Mouse (Mus musculus) embryonic facial prominence, embryonic 13.5 days (tissue): ENCODE data around the gene Taf4. TPM values are rescaled to one million over a fixed set of nuclear protein-coding genes. Genes with fewer than 3 reads are reported as not detected.

Experiments used
- ATAC-seq: fragments of 200-750 bp; cut with Nextera tagmentation; 2 replicates; pipeline ENCODE4 v1.8.0; 2017; ENCODE audit warnings: low read depth; ENCODE audit not compliant: insufficient number of reproducible peaks, insufficient read depth, low FRiP score, low TSS enrichment
- H3K27ac ChIP-seq: fragments of 300-500 bp; sonication (generic); 2 replicates; pipeline ENCODE4 v1.5.1; 2015; ENCODE audit warnings: moderate library complexity, mild to moderate bottlenecking, inconsistent platforms
- H3K27me3 ChIP-seq: fragments of 300-500 bp; sonication (generic); 2 replicates; pipeline ENCODE4 v1.6.1; 2015; ENCODE audit warnings: mild to moderate bottlenecking, inconsistent platforms
- H3K36me3 ChIP-seq: fragments of 300-500 bp; sonication (generic); 2 replicates; pipeline ENCODE4 v1.6.1; 2015; ENCODE audit warnings: mild to moderate bottlenecking, inconsistent platforms
- H3K4me1 ChIP-seq: fragments of 300-500 bp; sonication (generic); 2 replicates; pipeline ENCODE4 v1.6.1; 2015; ENCODE audit warnings: inconsistent platforms
- H3K4me2 ChIP-seq: fragments of 300-500 bp; sonication (generic); 2 replicates; pipeline ENCODE4 v1.6.1; 2015; ENCODE audit warnings: moderate library complexity, mild to moderate bottlenecking, inconsistent platforms
- H3K4me3 ChIP-seq: fragments of 300-500 bp; sonication (generic); 2 replicates; pipeline ENCODE4 v1.5.1; 2015; ENCODE audit warnings: mild to moderate bottlenecking, inconsistent platforms
- H3K9ac ChIP-seq: fragments of 300-500 bp; sonication (generic); 2 replicates; pipeline ENCODE4 v1.6.1; 2015; ENCODE audit warnings: mild to moderate bottlenecking, inconsistent platforms
- H3K9me3 ChIP-seq: fragments of 300-500 bp; sonication (generic); 2 replicates; pipeline ENCODE4 v1.6.1; 2016; ENCODE audit warnings: inconsistent platforms
- WGBS: fragments of 180-500 bp; shearing (Covaris S2); methylation state at CpG from one replicate; pipeline ENCODE4 v1.1.7; 2015; ENCODE audit warnings: mixed read lengths; 5-methylcytosine and 5-hydroxymethylcytosine counted together
- polyA plus RNA-seq: library from polyadenylated mRNA; unstranded; fragments of >200 nt; fragmentation: Nextera tagmentation; extraction: Ambion mirVana; gene quantifications from 2 replicates; pipeline ENCODE4 v1.2.1, GENCODE M21; 2015

The Taf4 gene
- polyA plus RNA-seq, 1 experiment from 2014 or later, result 3.7 TPM

DNA sequence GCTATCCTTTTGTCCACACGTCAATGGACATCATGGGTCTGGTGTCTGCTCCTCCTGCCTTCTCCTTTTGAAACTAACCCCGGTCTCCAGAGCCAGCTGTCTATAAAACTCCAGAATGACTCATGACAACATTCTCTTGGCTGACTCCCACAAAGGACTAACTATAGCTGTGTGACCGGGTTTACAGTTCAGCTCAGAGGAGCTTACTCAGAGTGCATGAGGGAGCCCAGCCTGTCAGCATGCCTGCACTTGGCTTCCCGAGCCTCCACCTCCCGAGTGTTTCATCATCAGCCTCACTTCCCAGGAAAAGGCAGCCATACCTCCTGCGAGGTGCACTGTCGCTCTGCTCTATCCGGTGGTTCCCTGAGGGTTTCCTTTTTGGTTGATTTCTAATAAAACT is 3.4 kb upstream of the Taf4 start:
- H3K36me3 ChIP-seq, result no peaks in the 10 kb centered on the region
- ATAC-seq, result no peak
- no peaks in the 10 kb centered on the region for H3K9me3 ChIP-seq
- no peak overlapping the region for H3K9ac ChIP-seq
- H3K27me3 ChIP-seq, result no peaks in the 10 kb centered on the region
- H3K4me2 ChIP-seq, result no peak overlapping the region
- no peak overlapping the region for H3K4me3 ChIP-seq
- no peak overlapping the region for H3K27ac ChIP-seq
- peaks cover 17% of the 10 kb centered on the region for H3K4me1 ChIP-seq
- WGBS, result 74% methylated on average over 8 of the region's 8 CpGs

DNA sequence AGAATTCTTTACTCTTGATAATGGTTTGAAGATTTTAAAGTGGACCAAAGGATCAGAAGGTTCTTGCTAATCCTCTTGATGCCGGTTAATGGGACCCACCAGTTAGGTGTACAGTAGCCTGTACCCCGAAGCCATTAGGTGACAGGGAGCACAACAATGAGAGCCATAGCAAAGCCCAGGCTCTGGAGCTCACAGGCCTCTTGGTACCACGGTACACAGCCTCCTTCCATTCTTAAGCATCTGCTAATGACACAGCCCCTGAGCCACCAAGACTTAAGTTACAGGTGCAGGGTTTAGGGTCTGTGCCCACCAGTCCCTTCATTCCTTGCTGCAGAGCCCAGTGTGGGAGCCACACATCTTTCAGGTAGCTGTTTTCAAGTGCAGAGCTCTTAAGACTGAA is 1.8 kb upstream of the Taf4 start:
- Histone ChIP-seq H3K27me3 (no peaks in the 10 kb centered on the region), H3K4me3 (no peak overlapping the region), H3K27ac (no peak overlapping the region), H3K9me3 (no peaks in the 10 kb centered on the region), H3K9ac (no peak overlapping the region), H3K4me1 (peaks cover 31% of the 10 kb centered on the region), H3K36me3 (no peaks in the 10 kb centered on the region), H3K4me2 (peak overlapping the region; percentile 60; the same call in 1 of the 2 replicates)
- WGBS, result 66% methylated on average over 3 of the region's 3 CpGs
- no peak for ATAC-seq

DNA sequence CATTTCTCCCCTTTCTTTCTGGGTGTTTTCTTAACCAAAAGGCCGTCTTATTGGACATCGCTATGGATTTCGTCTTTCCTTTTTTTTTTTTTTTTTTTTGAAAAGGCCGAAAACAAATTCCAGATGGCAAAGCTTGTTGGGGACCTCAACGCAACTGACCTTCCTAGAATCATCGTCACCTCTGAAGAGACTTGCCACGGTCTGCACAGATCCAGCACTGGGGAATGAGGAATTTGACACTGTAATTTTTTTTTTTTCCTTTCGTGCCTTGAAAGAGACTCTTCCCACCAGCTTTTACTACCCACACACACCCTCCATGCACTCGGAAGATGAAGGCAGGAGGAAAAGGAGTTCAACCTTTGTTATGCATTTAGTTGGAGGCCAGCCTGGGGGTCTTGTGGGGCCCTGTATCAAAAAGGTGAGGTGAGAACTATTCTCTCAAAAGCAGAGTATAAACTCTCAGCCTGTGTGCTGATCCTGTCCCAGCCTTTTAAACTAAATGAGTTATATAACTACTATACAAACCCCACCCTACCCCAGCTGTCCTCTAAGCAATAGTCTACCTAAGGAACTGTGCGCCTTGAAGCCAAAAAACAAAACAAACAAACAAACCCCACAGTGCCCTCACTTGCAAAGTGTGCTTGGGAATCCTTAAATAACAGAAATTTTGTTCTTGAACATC is 1.0 kb upstream of the Taf4 start:
- H3K4me1 ChIP-seq, result peaks cover 39% of the 10 kb centered on the region
- peak overlapping the region; percentile 96 for H3K27ac ChIP-seq
- peak overlapping the region; percentile 60 for H3K4me2 ChIP-seq
- H3K4me3 ChIP-seq, result peak overlapping the region; percentile 81
- no peaks in the 10 kb centered on the region for H3K9me3 ChIP-seq
- 4% methylated on average over 10 of the region's 10 CpGs for WGBS
- no peaks in the 10 kb centered on the region for H3K27me3 ChIP-seq
- ATAC-seq, result no peak
- peak overlapping the region; percentile 94 for H3K9ac ChIP-seq
- H3K36me3 ChIP-seq, result no peaks in the 10 kb centered on the region

DNA sequence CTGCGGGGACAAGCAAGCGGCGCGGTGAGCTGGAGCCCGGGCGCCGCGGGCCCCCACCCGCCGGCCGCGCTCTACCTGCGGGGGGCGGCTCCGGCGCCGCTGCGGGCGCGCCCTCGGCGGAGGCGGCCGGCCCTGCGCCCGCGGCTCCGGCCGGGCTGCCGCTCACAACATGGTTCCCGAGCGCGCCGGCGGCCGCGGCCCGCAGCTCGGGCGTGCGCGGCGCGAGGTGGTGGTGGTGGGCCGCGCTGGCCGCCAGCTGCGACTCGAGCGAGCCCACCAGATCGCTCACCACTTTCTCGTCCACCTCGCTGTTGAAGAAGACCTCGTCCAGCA is 185 bp downstream of the Taf4 start:
- H3K27me3 ChIP-seq, result no peaks in the 10 kb centered on the region
- peak overlapping the region; percentile 81 for H3K4me3 ChIP-seq
- no peaks in the 10 kb centered on the region for H3K36me3 ChIP-seq
- peak overlapping the region; percentile 96 for H3K27ac ChIP-seq
- H3K9ac ChIP-seq, result peak overlapping the region; percentile 94
- H3K4me1 ChIP-seq, result peaks cover 48% of the 10 kb centered on the region
- H3K4me2 ChIP-seq, result peak overlapping the region; percentile 100
- no peaks in the 10 kb centered on the region for H3K9me3 ChIP-seq
- 0 out of 2 replicates have a peak, but pooled peaks have one; percentile 27 for ATAC-seq
- WGBS, result 0% methylated on average over 28 of the region's 54 CpGs

DNA sequence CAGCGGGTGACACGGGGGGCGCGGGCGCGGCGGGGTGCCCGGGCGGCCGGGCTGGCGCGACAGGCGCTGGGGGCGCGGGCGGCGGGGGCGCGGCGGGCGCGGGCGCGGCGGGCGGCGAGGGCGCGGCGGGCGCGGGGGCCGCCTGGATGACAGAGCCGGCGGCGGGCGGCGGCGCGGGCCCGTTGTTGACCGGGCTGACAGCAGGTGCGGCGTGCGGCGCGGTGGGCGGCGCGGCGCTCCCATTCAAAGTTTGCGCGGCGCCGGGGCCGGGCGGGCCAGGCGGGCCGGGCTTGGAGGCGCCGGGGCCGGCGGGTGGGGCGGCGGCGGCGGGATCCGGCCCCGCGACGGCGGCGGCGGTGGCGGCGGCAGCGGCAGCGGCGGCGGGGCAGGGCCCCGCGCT is 595 bp downstream of the Taf4 start:
- ATAC-seq, result no peak
- H3K4me1 ChIP-seq, result peaks cover 49% of the 10 kb centered on the region
- H3K36me3 ChIP-seq, result no peaks in the 10 kb centered on the region
- H3K4me2 ChIP-seq, result peak overlapping the region; percentile 100
- no peaks in the 10 kb centered on the region for H3K9me3 ChIP-seq
- 0% methylated on average over 3 of the region's 82 CpGs for WGBS
- no peak overlapping the region for H3K27ac ChIP-seq
- peak overlapping the region; percentile 81 for H3K4me3 ChIP-seq
- H3K9ac ChIP-seq, result peak overlapping the region; percentile 94
- H3K27me3 ChIP-seq, result no peaks in the 10 kb centered on the region

DNA sequence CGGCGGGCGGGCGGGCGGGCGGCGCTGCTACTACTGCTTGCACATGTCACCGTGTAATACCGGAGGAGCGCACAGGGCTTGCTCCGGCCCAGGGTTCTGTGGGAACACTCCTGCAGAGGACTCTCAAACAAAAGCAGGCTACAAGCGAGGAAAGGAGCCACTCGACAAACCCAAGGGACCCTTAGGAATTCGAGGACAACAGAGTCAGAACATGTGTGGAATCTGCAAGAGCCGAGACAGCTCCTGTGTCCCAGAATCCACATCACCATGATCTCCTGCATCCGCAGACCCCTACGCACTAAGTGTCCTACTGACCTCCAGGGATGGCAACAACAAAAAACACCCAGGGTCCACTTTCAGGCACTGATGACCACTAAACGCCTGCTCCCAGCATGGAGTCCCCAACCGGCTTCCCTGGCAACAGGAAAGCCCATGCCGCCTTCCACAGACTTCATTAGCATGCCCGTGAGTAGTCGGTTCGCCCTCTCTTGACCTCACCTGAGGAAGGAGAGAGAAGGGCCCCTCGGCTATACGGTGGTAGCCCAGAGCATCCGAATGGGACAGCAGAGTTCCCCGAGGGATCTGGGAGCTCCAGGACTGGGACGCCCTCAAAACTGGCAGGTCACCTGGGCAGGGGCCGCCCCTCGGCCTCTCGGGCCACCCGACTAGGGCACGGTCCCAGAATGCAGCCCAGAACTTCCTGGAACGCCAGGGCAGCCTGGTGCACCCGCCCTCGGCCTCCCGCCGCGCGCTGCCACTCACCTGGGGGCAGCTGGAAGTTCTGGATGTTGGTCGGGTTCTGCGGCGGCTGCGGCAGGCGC is 1.6 kb downstream of the Taf4 start:
- Histone ChIP-seq H3K4me2 (peak overlapping the region; percentile 100), H3K27ac (no peak overlapping the region), H3K4me1 (peaks cover 49% of the 10 kb centered on the region), H3K9ac (peak overlapping the region; percentile 79), H3K4me3 (peak overlapping the region; percentile 81), H3K9me3 (no peaks in the 10 kb centered on the region), H3K36me3 (no peaks in the 10 kb centered on the region), H3K27me3 (no peaks in the 10 kb centered on the region)
- 3% methylated on average over 45 of the region's 45 CpGs for WGBS
- ATAC-seq, result no peak

DNA sequence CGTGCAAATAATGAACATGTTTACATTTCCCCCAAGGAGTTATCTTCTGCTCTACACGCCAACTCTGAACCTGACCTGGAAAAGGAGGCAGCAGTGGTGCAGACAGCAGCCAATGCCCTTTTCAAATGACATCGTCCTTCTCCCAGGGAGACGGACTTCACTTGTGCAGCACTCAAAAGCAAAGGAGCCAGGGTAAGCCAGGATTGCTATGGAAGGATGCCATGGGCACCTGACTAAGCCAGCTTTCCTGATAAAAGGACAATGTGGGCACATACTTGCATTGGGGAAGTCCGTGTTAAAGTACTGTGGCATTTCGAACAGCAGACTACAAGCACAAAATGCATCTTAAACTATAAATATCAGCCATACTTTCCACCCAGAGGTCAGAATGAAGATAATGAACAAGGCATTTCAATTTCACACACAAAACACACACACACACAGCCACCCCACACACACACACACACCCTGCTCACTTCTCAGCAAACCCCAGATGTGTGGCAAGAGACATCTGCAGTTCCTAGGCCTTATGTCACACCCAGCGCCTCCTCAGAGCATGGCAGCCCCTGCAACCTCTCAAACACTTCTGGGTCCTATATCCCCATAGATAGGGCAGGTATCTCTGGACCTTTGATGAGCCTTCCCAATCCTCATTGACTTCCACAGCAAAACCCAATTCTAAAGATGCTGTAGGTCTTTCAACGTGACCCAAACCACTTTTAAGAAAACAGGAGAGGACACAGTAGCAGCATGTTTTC is 2.4 kb downstream of the Taf4 start:
- H3K4me2 ChIP-seq, result peak overlapping the region; percentile 100
- no peaks in the 10 kb centered on the region for H3K36me3 ChIP-seq
- peaks cover 55% of the 10 kb centered on the region for H3K4me1 ChIP-seq
- 40% methylated on average over 8 of the region's 8 CpGs for WGBS
- peak overlapping the region; percentile 79 for H3K9ac ChIP-seq
- H3K27ac ChIP-seq, result no peak overlapping the region
- no peak for ATAC-seq
- peak overlapping the region; percentile 81 for H3K4me3 ChIP-seq
- H3K9me3 ChIP-seq, result no peaks in the 10 kb centered on the region
- no peaks in the 10 kb centered on the region for H3K27me3 ChIP-seq

DNA sequence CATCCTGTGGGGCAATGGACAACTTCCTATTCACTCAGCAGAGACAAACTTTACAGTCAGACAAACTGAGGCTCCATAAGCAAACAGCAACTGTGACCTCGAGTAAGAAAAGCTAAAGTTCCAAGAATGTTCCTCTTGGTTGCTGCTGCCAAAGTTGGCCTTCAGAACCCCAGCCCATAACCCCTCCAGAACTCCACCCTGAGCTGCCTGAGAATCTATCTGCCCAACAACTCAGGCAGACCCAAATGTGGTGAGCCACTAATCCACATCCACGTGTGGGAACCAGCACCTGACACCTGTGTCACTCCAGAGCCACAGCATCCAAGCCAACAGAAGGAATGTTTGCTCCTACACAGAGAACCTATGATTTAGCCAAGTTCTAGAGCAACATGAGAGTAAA is 4.0 kb downstream of the Taf4 start:
- no peak overlapping the region for H3K27ac ChIP-seq
- H3K4me3 ChIP-seq, result no peak overlapping the region
- 70% methylated on average over 2 of the region's 2 CpGs for WGBS
- H3K4me2 ChIP-seq, result no peak overlapping the region
- H3K9me3 ChIP-seq, result no peaks in the 10 kb centered on the region
- H3K9ac ChIP-seq, result no peak overlapping the region
- H3K36me3 ChIP-seq, result no peaks in the 10 kb centered on the region
- ATAC-seq, result no peak
- no peaks in the 10 kb centered on the region for H3K27me3 ChIP-seq
- peaks cover 52% of the 10 kb centered on the region for H3K4me1 ChIP-seq

DNA sequence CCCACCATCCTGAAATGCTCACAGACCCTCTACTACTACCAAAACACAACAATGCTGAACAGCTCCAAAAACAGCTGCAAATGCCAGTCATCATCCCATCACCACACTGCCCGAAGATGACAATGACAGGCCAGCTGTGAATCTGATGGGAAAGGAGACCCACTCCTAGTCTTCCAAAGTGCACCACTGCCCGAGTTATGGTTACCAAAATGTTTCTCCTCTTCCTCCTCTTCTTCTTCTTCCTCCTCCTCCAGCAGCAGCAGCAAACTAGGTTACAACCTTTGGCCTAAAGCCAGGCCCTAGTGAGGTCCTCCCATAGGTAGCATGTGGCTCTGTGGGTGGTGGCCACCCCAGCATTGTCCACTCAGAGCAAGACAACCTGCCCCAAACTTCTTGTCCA is 4.6 kb downstream of the Taf4 start:
- H3K4me1 ChIP-seq, result peaks cover 54% of the 10 kb centered on the region
- H3K36me3 ChIP-seq, result no peaks in the 10 kb centered on the region
- H3K4me2 ChIP-seq, result no peak overlapping the region
- WGBS, result 73% methylated on average over 2 of the region's 2 CpGs
- no peak overlapping the region for H3K4me3 ChIP-seq
- no peak for ATAC-seq
- no peak overlapping the region for H3K27ac ChIP-seq
- H3K9ac ChIP-seq, result no peak overlapping the region
- H3K9me3 ChIP-seq, result no peaks in the 10 kb centered on the region
- H3K27me3 ChIP-seq, result no peaks in the 10 kb centered on the region

DNA sequence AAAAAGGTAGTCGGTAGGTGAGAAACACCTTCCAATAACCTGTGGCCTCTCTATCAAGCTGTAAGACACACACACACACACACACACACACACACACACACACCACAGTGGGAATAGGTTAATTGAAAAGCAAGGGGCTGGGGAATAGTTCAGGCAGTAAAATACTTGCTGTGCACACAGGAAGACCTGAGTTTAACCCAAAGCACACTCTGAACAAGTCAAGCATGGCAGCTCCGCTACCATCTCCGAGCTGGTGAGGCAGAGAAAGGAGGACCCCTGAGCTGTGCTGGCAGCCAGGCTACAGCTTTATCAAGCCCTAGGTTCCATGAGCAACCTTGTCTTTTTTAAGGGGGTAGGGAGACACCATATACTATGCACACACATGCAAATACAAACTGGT is 7.3 kb downstream of the Taf4 start:
- no peak overlapping the region for H3K4me3 ChIP-seq
- H3K4me1 ChIP-seq, result peaks cover 56% of the 10 kb centered on the region
- no peak overlapping the region for H3K4me2 ChIP-seq
- H3K27me3 ChIP-seq, result no peaks in the 10 kb centered on the region
- no peak overlapping the region for H3K27ac ChIP-seq
- H3K9ac ChIP-seq, result no peak overlapping the region
- H3K36me3 ChIP-seq, result no peaks in the 10 kb centered on the region
- ATAC-seq, result no peak
- 78% methylated on average over 3 of the region's 3 CpGs for WGBS
- H3K9me3 ChIP-seq, result no peaks in the 10 kb centered on the region

DNA sequence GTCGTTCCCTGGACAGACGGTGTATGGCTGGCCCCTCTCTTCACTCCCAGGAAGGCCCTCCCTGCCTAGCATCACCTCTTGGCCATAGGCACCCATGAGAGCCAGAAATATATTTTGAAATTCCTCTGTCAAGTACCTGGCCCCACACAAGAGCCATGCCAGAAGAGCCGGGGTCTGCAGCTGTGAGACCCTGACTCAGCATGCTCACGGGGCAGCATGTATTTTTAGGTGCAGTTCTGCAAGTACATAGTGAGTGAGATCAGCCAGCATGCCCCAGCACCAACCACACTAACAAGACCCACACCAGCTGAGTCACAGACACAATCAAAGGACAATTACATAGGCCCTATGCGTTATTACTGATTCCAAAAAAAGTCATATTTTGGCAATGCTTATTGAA is 8.8 kb downstream of the Taf4 start:
- 77% methylated on average over 5 of the region's 5 CpGs for WGBS
- H3K4me1 ChIP-seq, result peaks cover 41% of the 10 kb centered on the region
- no peaks in the 10 kb centered on the region for H3K36me3 ChIP-seq
- no peak overlapping the region for H3K4me3 ChIP-seq
- H3K27me3 ChIP-seq, result no peaks in the 10 kb centered on the region
- no peak overlapping the region for H3K27ac ChIP-seq
- H3K9me3 ChIP-seq, result no peaks in the 10 kb centered on the region
- H3K4me2 ChIP-seq, result no peak overlapping the region
- no peak for ATAC-seq
- no peak overlapping the region for H3K9ac ChIP-seq
